Mouse (Mus musculus): Measurements from ENCODE around the gene Zpbp2.

Gene Zpbp2

DNA sequence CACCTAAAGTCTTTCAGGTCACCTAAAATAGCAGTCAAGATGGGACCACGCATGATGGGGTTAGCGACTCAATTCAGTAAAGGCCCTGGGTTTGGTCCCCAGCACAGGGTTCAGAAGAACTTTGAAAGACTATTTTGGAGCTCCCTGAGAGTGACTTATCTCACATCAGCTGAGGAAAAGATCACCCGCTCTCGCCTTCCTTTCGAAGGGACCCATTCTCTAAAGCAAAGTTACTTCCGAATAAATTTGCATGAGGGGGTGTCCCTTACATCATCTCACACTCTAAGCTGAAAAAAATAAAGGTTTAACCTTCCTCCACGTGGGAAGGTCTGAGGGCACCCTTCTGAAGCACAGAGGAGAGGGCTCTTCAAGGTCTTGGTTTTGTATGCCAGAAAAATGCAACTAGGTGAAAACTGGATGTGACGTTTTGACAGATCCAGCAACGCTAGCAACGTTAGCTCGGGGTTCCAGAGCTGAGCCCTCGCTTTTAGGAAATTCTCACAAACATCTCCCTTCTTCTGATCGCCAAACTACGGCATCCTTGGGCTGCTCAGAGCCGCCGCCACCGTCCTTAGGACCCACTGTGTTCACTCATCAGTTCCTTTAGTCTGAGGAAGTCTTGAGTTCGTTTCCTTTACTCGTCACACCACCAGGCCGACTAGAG lies 454 bp upstream of the Zpbp2 start:
- in situ Hi-C loops (cut with MboI; ENCODE audit: unreplicated experiment in 2 of 2), result loop anchor here (5.0 kb wide), 5 partner anchors 42 to 93 kb away; partner anchors contain the start of gene Lrrc3c (in 1 of the 2)

DNA sequence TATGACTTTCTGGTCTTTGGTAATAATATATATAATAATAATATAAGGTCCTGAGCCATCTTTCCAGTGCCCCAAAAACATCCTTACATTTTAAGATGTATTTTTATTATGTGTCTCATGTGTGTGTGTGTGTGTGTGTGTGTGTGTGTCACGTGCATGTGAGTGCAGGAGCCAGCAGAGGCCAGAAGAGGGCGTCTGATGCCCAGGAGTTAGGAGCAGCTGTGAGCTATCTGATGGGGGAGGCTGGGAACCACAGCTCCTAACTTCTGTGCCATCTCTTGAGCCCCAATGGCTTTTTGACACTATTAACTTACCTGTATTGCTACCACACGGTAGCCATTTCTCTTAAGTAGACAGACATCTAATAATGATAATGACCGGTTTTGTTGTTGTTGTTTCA lies 3.1 kb downstream of the Zpbp2 start:
- in situ Hi-C loops (cut with MboI; ENCODE audit: unreplicated experiment in 2 of 2), result loop anchor here (5.0 kb wide), 5 partner anchors 38 to 97 kb away; partner anchors contain the start of gene Lrrc3c (in 1 of the 2)

DNA sequence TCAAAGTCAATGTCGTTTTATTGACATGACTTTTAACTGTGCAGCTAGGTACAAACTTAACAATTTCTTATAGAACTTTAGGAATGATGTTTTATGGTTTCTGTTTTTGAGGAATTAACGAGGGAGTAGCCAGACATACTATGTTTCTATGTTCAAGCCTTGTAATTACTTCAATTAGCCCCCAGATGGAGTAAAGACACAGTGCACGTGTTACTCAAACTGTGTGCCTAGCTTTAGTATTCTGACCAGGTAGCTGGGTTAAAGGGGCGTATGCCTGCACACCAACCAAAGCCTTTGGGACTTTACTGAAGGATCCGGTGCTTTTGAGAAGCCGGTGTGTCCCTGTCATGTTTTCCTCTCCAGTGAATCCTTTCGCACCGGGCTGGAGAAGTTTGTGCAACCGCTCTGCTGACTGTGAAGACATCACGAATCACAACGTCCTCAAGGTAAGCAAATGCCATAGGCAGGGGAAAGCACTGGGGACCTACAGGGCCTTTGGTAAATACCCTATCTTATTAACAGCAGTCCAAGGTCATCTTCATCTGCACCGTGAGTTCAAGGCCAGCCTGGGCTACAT lies 4.3 kb downstream of the Zpbp2 start:
- in situ Hi-C loops (cut with MboI; ENCODE audit: unreplicated experiment in 2 of 2), result no loop called here

GRCm38 (mm10) chr11:98560942-98561341 lies 10.0 kb downstream of the Zpbp2 start:
- in situ Hi-C loops (cut with MboI; ENCODE audit: unreplicated experiment in 2 of 2), result no loop called here

- in situ Hi-C loops (cut with MboI; ENCODE audit: unreplicated experiment in 2 of 2), result no loop called here
Measured at GRCm38 (mm10) chr11:98563025-98563424, 12.1 kb downstream of the Zpbp2 start.

DNA sequence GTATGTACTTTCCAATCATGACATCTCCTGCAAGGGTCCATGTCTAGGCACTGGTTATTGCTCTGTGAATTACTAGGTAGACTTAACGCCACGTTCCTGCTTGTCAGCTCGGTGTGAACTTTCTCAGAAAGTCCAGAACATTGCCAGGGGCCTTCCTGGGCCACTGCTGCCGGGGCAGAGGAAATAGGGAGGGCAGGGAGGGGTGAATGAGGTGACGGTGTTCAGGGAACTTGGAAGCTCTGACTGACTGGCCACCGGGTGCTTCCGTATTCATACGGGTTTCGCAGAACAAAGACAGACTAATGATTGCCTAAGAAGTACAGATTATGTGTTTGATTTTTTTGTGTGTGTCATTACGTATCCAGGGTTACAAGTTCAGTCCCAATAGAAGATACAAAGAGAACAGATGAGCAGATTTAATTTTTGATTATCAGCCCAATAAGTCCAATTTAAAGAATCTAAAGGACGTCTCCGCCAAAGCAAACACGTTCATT lies 13.1 kb downstream of the Zpbp2 start:
- in situ Hi-C loops (cut with MboI; ENCODE audit: unreplicated experiment in 2 of 2), result no loop called here

DNA sequence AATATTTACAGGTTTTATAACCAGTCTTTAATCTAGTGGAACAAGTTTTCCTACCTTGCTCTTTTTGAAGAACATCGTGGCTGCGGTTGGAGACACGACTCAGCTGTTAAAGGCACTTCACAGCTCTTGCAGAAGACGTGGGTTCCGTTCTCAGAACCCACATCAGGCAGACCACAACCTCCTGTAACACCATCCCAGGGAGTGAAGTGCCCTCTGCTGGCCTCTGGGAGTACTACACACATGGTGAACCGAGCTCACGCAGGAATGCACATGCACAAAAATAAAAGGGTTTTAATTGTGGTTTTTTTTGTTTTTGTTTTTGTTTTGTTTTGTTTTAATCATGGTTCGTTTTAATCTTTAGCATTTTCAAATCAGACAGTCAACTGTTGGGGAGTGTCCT lies 17.4 kb downstream of the Zpbp2 start:
- in situ Hi-C loops (cut with MboI; ENCODE audit: unreplicated experiment in 2 of 2), result no loop called here

- in situ Hi-C loops (cut with MboI; ENCODE audit: unreplicated experiment in 2 of 2), result no loop called here
Measured at GRCm38 (mm10) chr11:98569461-98569860, 18.6 kb downstream of the Zpbp2 start.

DNA sequence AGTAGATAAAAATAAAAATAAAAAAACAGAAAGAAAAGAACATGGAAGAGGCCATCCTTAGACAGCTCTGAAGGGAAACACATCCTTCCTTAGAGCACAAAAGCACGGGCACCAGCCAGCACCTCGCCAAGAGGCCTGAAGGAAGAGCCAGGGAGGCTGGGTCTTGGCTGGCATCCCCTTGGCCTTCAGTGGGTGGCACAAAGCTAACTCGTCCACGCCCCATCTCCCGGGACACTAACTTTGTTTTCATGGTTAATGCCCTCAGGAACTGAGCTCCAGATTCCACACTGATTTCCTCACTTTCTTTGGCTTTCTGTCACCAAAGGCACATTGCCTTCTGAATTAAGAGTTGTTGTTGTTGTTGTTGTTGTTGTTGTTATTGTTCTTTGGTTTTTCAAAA lies 26.9 kb downstream of the Zpbp2 start:
- in situ Hi-C loops (cut with MboI; ENCODE audit: unreplicated experiment in 2 of 2), result loop anchor here in 1 of 2 experiments (25.0 kb wide), 1 partner anchor 790 kb away; the partner anchor contains the start of genes 1700001P01Rik, Lasp1 and Rpl23

DNA sequence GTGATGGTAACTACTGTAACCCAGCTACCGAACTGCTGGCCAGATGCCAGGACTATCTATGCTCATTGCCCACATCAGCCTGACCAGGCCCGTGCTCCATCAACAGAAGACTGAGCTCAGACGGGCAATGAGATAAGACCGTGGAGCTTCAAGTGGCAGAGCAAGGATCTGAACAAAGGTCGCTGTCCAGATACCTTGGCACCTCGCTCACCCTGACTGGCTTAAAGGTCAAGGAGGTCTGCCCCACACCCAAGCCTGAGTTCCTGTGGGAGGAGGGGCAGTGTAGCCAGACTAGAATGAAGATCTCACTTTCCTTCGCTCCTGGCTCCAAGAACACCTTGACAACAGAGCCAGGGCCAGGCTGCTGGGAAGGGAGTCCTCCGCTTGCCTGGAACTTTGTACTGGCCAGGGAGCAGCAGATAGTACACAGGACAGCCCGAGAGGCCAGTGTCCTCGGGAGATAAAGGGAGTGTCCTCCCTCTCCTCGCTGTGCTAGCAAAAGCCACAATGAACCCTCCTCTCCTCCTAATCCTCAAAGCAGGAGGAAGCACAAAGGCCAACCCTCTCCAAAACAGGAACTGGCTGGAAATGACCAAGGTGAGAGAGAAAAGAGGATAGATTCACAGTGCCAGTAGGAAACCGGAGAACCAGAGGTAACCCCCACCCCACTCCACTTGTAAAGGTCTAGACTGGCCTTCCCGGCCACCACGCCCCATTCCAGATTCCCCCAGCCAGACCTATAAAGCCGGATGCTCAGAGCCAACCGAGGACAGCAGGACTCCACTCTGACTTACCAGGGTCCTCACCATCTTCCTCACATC lies 29.6 kb downstream of the Zpbp2 start:
- in situ Hi-C loops (cut with MboI; ENCODE audit: unreplicated experiment in 2 of 2), result loop anchor here in 1 of 2 experiments (25.0 kb wide), 1 partner anchor 793 kb away; the partner anchor contains the start of genes 1700001P01Rik, Lasp1 and Rpl23

- in situ Hi-C loops (cut with MboI; ENCODE audit: unreplicated experiment in 2 of 2), result loop anchor here in 1 of 2 experiments (25.0 kb wide), 1 partner anchor 794 kb away; the partner anchor contains the start of genes 1700001P01Rik, Lasp1 and Rpl23
Measured at GRCm38 (mm10) chr11:98581286-98582029, 30.6 kb downstream of the Zpbp2 start.

- in situ Hi-C loops (cut with MboI; ENCODE audit: unreplicated experiment in 2 of 2), result loop anchor here in 1 of 2 experiments (25.0 kb wide), 1 partner anchor 795 kb away; the partner anchor contains the start of genes 1700001P01Rik, Lasp1 and Rpl23
Measured at GRCm38 (mm10) chr11:98582030-98582388, 31.1 kb downstream of the Zpbp2 start.

- in situ Hi-C loops (cut with MboI; ENCODE audit: unreplicated experiment in 2 of 2), result loop anchor here in 1 of 2 experiments (25.0 kb wide), 1 partner anchor 795 kb away; the partner anchor contains the start of genes 1700001P01Rik, Lasp1 and Rpl23
Measured at GRCm38 (mm10) chr11:98582551-98583264, 31.8 kb downstream of the Zpbp2 start.

- in situ Hi-C loops (cut with MboI; ENCODE audit: unreplicated experiment in 2 of 2), result loop anchor here in 1 of 2 experiments (25.0 kb wide), 1 partner anchor 796 kb away; the partner anchor contains the start of genes 1700001P01Rik, Lasp1 and Rpl23
Measured at GRCm38 (mm10) chr11:98583265-98583552, 32.3 kb downstream of the Zpbp2 start.

GRCm38 (mm10) chr11:98583571-98583970 lies 32.7 kb downstream of the Zpbp2 start:
- in situ Hi-C loops (cut with MboI; ENCODE audit: unreplicated experiment in 2 of 2), result loop anchor here in 1 of 2 experiments (25.0 kb wide), 1 partner anchor 796 kb away; the partner anchor contains the start of genes 1700001P01Rik, Lasp1 and Rpl23

DNA sequence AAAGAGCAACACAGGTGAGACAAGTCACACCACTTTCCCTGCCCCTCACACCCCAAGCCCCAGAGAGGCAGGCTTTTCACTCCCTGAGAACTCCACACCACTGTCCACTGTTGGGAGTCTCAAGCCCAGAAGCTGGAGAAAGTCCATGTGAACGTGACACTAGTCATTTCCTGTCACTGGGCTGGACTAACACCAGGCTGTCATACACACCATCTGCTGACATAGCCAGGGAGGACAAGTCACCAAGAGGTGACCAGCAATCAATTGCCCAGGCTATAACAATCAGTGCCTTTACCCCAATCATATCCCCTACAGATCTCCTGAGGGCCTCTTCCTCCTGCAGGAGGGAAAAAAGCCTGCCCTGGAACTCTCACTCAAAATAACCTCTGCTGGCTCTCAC lies 33.2 kb downstream of the Zpbp2 start:
- in situ Hi-C loops (cut with MboI; ENCODE audit: unreplicated experiment in 2 of 2), result loop anchor here in 1 of 2 experiments (25.0 kb wide), 1 partner anchor 797 kb away; the partner anchor contains the start of genes 1700001P01Rik, Lasp1 and Rpl23

- in situ Hi-C loops (cut with MboI; ENCODE audit: unreplicated experiment in 2 of 2), result loop anchor here in 1 of 2 experiments (25.0 kb wide), 1 partner anchor 797 kb away; the partner anchor contains the start of genes 1700001P01Rik, Lasp1 and Rpl23
Measured at GRCm38 (mm10) chr11:98584629-98585177, 33.8 kb downstream of the Zpbp2 start.

GRCm38 (mm10) chr11:98586087-98586891 lies 35.4 kb downstream of the Zpbp2 start:
- in situ Hi-C loops (cut with MboI; ENCODE audit: unreplicated experiment in 2 of 2), result loop anchor here in 1 of 2 experiments (25.0 kb wide), 1 partner anchor 799 kb away; the partner anchor contains the start of genes 1700001P01Rik, Lasp1 and Rpl23

Measured in v-Abl transformed pro-B cells (cell line).